Mouse (Mus musculus): ENCODE results near the gene Mcam.
"Not testable (repeated sequence)": the region's sequence is repeated elsewhere in the genome, so short reads cannot be mapped to it uniquely, and the experiment has no call there.

Mcam gene

DNA sequence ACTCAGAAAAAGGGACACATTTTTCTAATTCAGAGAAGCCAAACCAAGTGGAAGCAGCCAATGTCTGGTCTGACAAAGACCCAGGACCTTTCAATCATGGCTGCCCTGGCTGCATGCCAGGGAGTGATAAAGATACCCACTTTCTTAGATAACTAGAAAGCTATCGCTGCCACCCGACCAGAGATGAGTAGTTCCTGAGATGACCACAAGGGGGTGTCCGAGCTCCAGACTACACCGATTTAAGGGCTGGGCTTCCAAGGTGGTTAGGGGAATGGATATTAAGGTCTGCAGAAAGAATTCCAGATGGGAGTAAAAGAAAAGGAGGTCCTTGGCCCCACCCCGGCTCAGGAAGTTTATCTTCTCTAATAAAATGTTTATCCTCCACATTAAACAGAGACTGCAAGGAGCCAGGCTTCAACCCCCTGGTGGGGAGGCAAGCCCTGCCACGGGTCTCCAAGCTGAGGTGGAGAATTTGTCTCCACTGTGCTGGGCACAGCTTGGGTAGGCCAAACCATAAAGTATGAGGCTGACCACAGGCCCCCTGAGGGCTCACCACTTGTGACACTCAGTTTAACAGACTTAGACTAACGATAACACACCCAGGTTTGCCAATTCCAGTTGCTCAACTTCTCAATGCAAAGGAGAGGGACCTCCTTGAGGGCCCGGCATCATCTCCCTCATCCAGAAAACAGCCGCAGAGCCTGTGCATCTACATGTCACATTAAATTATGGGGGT lies 24.7 kb upstream of the Mcam start:
- peak; percentile 83 for DNase-seq

DNA sequence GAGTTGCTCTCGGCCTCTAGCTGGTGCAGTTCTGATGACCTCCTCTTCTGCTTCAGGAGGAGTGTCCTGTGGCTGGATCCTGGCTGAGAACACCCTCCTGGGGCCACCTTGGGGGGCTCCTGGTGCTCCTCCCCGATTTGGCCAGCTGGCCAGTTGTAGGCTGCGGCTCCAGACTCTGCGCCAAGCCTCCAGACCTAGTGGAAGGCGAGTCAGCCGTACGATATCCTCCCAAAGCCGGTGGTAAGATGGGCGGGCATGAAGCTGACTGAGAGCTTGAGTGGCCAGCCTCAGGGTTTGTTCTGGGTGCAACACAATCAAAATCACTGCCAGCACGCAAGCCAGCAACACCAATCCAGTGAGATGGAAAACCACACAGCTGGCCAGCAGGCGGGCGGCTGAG lies 22.4 kb upstream of the Mcam start:
- DNase-seq = not testable (repeated sequence)

DNA sequence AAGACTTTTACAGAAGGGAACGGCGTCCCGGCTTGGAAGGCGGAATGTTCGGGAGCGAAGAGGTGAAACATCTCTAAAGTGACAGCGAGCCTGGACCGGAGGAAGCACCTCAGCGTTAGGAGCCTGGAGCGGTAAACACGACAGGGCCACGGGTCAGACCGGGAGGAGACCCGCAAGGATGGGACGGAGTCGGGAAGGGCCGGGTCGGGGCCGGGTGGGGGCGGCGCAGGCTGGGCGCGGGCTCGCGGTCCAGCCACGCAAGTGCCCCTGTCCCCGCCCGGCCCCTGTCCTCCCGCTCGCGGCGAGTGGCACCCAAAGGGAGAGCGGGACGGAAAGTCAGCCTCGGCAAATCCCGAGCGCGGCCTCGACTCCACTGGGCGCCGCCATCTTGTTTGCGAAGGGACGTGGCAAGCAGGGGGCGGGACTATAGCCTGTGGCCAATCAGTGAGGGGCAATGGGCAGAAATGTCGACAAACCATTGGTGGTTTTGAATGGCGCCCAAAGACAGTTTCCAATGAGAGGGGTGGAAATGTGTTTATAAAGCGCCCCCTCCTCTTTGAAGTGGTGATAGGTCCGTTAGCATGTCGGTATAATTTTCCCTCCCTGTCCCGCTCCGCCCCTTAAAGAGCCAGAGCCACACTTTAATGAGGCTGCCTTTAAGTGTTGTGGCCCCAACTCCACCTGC lies 21.0 kb upstream of the Mcam start, which contains the start of the genes Gm49380 and Rnf26:
TSS of gene Gm49380 (minus strand) at position 396 of the 685 bp plus-strand sequence.
TSS of gene Rnf26 (minus strand) at position 413 of the 685 bp plus-strand sequence.
- DNase-seq = peak; percentile 99

DNA sequence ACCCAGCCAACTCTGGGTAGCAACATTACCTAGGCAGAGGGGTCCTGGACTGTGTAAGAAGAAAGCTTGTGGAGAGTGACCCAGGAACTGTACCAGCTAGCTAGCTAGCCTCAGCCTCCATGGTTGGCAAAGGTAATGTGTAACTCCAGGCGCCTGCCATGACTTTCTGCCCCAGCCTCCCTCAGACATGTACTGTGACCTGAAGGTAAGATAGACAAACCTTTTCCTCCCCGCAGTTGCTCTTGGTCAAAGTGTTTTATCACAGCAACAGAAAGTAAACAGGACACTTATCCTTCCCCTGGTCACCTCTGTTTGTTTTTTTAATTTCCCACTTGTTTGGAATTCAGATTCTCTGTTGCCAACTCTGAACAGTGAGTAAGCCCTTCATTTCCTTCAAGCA lies 19.8 kb upstream of the Mcam start:
- peak; percentile 64 for DNase-seq

DNA sequence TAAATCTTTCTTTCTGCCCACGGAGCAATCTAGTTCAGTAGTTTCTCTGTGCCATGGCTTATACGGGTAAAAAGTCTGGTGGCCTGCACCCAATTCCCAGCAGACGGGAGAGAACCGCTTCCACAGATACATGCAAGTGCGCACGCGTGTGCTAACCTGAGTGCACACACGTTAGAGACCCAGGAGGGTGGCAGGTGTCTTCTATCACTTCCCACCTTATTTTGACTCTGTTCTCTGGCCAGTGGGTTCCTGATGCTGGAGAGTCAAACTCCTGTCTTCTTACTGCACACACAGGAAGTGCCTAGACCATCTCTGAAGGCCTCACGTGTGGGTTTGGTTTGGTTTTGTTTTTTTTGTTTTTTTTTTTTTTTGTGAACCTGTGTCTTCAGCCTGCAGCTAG lies 18.7 kb upstream of the Mcam start:
- DNase-seq = no peak

DNA sequence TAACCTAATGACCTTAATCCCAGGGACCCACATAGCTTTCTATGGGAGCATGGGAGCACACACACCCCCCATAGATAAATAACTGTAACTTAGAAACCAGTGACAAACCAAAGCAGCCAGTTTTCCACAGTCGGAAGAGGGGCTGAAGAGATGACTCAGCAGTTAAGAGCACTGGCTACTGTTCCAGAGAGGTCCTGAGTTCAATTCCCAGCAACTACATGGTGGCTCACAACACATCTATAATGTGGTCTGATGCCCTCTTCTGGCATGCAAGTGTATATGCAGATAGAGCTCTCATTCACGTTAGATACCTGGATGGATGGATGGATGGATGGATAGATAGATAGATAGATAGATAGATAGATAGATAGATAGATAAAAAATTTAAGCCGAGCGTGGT lies 18.1 kb upstream of the Mcam start:
- no peak for DNase-seq

DNA sequence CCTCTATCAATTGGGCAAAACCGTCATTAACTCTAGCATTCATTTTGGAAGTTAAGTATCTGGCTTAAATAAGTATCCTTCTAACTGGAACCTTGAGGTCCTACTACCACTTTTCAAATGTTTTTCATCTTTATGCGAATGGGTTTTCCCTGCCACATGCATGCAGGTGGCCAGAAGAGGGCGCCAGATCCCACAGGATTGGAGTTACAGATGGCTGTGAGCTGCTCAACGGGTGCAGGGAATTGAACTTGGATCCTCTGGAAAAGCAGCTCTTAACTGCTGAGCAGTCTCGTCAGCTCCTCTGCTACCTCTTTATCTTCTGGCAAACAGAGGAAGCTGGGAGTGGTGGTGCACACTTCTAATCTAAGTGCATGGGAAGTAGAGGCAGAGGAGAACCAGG lies 15.3 kb upstream of the Mcam start:
- no peak for DNase-seq

DNA sequence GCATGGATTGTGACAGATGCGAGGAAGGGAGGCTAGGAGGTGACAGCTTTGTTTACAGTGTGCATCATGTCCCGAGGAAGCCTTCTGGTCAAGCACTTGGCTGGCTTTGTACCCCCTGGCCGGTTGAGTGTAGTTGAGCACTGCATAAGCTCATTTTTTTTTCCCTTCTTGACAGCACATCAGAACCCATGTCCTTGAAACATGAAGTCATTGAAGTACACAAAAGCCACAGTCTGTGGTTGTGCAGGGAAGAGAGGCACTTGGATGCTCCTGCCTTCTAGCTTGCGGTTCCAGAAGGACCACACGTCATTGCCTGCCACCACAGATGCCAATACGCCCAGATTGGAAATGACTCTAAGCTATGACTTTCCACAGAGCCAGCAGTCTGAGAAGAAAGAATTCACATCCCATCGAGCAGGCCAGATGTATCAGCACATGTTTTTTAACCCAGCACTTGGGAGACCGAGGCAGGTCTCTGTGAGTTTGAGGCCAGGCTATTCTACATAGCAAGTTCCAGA lies 14.3 kb upstream of the Mcam start:
- DNase-seq = no peak

DNA sequence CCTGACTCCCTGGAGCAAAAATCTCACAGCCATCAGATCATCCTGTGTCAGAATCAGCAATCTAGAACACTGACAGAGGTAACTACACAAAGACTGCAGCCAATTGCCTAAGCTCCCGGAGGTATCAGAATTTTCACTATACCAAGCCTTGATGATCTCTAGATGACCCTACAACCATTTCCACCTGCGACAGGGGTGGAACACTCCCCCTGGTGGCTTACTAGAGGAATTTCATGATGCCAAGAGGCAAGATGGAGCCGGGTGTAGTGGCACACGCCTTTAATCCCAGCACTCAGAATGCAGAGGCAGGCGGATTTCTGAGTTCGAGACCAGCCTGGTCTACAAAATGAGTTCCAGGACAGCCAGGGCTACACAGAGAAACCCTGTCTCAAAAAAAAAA lies 10.0 kb upstream of the Mcam start:
- DNase-seq = no peak

DNA sequence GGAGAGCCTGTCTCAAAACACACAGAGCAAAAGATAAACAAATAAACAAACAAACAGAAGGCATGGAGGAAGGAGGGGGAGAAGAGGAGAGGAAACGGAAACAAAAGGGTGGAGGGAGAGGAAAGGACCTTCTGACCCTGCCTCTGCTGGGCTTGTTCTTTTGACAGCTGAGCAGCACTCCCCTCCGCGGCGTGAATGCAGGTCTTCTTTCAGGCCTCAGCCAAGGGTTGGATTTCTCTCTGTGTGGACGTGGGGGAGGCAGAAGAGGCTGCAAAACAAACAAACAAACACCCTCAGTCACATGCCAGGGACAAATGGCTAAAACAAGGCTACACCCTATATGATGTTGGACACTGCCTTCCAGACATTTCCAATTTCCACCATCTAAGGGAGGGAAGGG lies 9.2 kb upstream of the Mcam start:
- DNase-seq = no peak

DNA sequence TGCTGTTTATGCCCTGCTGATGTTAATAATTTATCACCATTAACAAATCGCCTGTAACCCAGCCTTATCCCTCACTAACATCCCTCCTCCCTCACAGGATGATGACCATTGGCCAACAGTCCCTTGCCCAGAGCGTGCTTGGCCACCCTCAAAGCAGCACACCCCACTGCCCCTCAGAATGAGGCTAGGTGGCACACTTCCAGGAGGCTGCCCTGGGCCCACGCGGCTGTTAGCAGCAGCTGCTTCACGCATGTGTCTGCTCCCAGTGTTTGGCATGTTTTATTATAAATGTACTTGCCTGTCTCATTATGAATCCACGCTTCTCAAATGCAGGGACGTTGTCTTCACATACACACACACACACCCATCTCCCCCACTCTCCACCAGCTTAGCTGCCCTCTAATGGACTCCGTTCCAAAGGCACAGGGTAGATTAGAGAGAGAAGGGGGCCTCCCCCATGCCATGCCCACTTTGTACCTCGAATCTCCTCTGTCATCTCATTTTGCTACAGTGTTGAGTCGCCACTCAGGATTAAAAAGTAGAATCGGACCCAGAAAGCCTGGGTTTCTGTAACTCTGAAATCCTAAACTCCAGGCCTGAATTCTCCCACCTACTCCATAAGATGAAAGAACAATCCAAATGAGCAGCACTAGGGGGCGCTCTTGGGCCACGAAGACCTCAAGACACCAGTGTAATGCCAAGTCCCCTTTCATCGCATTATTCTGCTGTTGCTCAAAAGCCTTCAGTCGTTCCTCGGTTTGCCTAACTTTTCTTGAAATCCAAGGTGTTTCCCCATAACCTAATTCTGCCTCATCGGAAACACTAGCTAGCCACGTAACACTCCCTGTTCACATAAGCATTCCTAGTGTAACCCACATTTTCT lies 8.5 kb upstream of the Mcam start:
- peak; percentile 94 for DNase-seq

DNA sequence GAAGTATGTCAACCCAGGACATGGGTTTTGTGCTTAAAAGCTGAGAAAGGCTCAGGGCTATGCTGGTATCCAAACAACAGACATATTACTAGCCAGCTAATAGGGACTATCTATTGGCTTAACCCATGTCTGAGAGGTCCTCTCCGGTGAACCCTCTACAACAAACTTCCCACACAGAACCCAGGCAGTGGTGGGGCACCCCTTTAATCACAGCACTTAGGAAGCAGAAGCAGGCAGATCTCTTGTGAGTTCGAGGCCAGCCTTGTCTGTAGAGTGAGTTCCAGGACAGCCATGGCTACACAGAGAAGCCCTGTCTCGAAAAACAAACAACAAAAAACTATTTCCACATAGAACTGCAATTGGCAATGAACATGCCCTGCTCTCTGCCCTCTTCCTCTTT lies 7.5 kb upstream of the Mcam start:
- DNase-seq = no peak

DNA sequence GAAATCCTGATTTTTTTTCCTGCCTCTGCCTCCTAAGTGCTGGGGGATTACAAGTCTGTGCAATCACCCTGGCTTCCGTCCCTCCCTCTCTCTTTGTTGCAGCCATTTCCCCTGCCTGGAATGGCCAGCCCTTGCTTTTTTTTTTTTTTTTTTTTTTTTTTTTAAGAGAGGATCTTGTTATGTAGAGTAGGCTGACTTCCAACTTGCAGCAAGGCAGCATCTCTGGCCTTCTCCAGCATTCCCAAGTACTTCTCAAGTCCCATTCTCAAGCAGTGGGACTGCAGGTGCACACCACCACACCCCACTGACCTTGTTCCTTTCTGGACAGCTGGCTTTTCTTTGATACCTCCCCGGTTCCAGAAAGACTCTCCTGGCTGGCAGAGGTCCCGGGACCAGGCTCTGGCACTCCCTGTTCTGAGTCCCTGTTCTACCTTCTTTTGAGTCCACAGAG lies 6.9 kb upstream of the Mcam start:
- DNase-seq = peak; percentile 87

DNA sequence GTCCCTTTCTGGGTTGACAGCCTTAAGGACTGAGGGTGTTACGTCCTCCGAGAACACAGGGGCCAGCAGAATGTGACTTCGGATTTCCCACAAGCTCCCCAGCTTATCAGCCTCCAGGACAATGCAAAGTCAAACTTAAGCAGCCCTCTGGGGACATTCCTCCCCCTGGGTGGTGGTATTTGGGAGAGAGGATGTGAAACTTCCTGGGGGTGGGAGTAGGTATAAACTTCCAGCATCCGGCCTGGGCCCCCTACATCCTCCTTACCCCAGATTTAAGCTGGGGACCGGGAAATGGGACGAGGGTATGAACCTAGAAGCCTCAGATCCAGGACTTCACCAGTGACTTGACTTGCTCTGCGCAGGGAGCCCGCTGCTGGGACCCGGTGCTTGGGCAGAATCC lies 4.6 kb upstream of the Mcam start:
- DNase-seq = no peak

DNA sequence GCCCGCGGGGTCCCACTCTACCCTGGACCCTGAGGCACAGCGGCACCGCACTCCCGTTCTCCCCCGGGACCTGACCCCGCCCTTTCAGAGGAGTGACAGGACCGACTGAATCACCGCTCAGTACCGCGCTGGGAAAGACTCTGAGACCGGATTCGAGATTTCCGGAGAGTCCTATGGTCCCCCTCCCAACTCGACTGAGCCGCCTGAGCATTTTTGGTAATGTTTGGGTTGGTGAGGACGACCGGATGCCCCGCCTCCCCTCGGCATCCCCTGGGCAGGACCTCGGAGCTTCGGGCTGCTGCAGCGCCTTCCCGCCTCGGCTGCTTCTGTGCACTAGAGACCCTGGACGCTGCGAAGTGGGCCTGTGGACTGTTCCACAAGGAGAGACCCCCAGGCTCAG lies 4.2 kb upstream of the Mcam start:
- DNase-seq = peak; percentile 84

DNA sequence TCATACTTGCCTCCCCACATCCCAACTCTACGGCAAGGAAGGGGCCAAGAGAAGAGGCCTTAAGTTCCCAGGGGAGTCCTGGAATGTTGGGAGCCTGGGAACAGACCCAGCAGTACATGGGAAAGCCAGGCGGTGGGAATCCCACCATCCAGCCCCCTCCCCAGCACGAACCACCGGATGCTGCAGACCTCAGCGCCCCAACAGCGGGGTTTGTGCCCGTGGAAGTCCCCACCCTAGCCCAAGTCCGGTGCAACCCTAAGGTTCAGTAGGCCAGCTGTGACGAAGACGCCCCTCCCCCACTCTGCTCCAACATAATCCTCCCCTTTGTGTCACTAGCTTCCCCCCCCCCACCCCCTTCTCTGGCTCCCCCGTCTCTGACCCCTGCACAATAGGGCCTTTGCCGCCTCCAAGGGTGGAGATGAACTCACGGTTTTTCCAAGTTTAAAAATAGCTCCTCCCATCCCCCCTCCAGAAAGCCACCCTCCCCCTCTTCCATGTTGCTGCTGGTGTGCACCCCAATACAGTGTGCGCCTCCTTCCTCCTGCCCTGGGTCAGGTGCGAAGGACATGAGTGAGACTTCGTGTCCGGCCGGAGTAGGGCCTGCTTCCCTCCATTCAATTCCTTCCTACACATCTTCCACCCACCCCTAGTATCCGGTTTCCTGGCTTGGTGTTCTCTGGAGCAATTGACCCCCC lies 3.5 kb upstream of the Mcam start:
- DNase-seq = peak; percentile 38

DNA sequence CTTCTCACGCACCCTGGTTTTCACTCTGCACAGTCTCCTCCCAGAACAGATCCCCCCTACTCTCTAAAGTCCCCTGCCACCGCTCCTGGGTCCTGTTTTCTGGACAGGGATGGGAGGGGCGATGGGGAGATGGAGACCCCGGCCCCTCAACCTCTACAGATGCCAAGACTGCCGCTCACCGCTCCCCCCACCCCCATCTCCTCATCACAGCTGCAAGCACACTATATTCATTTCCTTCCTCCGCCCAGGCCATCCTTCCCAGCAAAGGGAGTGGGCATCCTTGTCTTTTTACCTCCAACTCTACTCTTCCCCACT lies 3.0 kb upstream of the Mcam start:
- DNase-seq = no peak

DNA sequence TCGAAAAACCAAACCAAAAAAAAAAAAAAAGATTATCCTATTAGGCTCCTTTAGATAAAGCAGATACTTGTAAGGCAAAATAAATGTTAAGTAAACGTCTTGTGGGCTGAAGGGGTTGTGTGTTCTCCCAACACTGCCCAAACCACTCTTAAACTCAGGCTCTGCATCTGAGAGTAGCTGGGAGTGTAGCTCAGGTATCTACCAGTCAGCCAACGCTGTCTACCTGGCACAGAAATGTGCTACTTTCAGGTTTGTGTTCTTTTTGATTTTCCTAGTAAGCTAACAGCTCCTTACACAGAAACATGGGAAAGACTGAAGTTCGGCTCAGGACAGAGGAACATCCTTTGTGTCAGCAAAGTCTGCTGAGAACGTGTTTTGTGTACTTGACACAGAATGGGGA lies 2.1 kb upstream of the Mcam start:
- no peak for DNase-seq

DNA sequence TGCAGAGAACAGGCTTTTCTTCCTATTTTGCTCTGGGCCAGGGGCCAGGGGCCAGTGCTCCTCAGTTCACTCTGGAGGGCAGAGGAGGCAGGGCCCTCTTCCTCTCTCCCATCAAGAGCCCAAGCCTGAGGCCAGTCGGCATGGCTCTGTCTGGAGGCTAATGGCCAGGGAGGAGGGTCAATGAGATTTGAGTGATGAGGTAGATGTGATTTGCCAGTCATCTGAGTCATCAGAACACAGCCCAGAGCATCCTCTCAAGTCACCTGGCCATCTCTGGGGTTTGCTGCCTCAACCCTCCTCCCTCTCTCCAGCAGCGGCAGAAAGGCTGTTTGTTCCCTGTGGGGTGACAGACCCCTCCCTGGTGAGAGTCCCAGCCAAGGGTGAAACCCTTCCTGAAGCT lies 982 bp upstream of the Mcam start:
- no peak for DNase-seq

DNA sequence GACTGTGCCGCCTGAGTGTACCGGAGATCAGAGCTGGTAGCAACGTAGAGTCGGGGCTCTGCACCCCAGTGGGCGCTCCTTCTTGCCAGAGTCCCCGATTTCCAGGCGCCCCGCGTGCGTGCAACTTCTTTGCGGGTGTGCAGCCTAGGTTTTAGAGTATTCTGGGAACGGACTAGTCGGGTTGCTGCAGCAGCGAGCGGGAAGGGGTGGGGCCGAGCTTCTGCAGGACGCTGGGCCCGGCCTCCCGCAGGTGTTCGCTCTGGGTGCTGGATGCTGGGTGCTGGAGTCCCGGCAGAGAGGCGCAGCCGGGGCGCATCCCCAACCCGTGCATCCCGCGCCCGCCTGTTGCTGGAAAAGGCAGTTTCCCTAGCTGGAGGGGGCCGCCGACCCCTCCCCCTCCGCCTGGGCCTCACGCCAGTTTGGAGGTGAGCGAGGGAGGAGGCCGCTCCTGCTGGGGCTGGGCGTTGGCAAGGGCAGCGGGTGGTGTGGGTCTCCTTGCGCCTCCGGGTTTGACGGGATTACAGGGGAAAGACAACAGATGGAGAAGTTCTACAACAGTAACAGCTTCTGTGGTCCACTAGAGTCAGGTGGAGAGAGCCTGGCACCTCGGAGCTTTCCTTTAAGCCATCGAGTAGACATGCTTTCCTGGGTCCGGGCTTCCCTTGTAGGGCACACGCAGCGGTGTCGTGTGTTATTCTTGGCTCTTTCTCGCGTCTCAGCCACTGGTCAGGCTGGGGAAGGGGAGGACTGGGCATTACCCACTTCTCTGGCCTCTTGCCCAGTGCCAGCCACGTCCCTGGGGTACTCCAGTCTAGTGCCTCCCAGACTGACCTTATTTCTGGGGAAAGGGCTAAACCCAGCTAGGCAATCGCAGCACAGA lies 822 bp downstream of the Mcam start:
- peak; percentile 39 for DNase-seq

DNA sequence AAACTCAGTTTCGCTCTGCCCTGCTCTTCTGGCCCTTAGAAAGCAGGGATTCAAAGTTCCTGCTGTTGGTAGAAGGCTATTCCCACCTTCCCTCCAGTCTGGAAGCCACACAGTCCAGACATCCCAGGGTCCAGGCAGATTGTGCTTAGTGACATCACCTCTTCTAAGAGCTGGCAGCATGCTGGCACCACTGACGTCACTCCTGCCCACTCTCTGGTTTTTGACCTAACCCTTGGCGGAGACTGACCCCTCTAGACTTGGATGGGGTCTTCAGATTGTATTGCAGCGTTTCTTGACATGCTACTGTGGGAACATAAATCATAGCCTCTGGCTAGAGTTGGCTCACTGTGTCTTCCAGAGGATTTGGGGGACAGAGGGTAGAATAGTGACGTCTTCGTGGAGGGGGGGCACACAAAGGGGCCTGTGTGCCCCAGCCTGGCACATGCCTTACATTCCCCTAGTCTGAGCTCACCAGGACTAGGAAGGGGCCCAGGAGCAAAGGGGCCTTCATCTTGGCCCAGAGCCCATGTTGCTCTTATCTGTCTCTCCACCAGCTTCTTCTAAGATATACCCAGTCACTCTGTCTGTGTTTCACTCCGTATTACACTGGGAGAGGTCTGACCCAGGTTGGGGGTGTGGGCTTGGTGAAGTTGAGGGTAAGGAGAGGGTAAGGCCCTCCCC lies 1.6 kb downstream of the Mcam start:
- no peak for DNase-seq
